Mouse (Mus musculus): Measurements from ENCODE around the gene Lifr. TPM values are rescaled to one million over a fixed set of nuclear protein-coding genes. Genes with fewer than 3 reads are reported as not detected.

Gene Lifr
- total RNA-seq, 2 experiments from 2014 or later: 64.6 to 75.2 TPM

- DNase-seq (ENCODE audit: low spot score in 2 of 2): no peak
These were observed 107.4 kb downstream of the Lifr start for GRCm38 (mm10) chr15:7197652-7198445.

- no peak for DNase-seq (ENCODE audit: low spot score in 2 of 2)
These were observed 108.4 kb downstream of the Lifr start for GRCm38 (mm10) chr15:7198816-7199215.

- no peak for DNase-seq (ENCODE audit: low spot score in 2 of 2)
These were observed 109.9 kb downstream of the Lifr start for GRCm38 (mm10) chr15:7200286-7200685.

- DNase-seq (ENCODE audit: low spot score in 2 of 2): no peak
These were observed 111.3 kb downstream of the Lifr start for GRCm38 (mm10) chr15:7201421-7202380.

GRCm38 (mm10) chr15:7202981-7203380, 112.6 kb downstream of the Lifr start:
- no peak for DNase-seq (ENCODE audit: low spot score in 2 of 2)

GRCm38 (mm10) chr15:7203606-7204330, 113.4 kb downstream of the Lifr start:
- no peak for DNase-seq (ENCODE audit: low spot score in 2 of 2)

- DNase-seq (ENCODE audit: low spot score in 2 of 2): no peak
These were observed 114.5 kb downstream of the Lifr start for GRCm38 (mm10) chr15:7204917-7205316.

GRCm38 (mm10) chr15:7206110-7206509, 115.7 kb downstream of the Lifr start:
- no peak for DNase-seq (ENCODE audit: low spot score in 2 of 2)

GRCm38 (mm10) chr15:7207292-7207691, 116.9 kb downstream of the Lifr start:
- DNase-seq (ENCODE audit: low spot score in 2 of 2): no peak

GRCm38 (mm10) chr15:7208180-7208579, 117.8 kb downstream of the Lifr start:
- DNase-seq (ENCODE audit: low spot score in 2 of 2): no peak

- peak in 1 of 2 experiments; percentile 27 for DNase-seq (ENCODE audit: low spot score in 2 of 2)
These were observed 123.3 kb downstream of the Lifr start for GRCm38 (mm10) chr15:7213683-7214082.

- no peak for DNase-seq (ENCODE audit: low spot score in 2 of 2)
These were observed 125.4 kb downstream of the Lifr start for GRCm38 (mm10) chr15:7215845-7216244.

- DNase-seq (ENCODE audit: low spot score in 2 of 2): no peak
These were observed 126.3 kb downstream of the Lifr start for GRCm38 (mm10) chr15:7216581-7217272.

- DNase-seq (ENCODE audit: low spot score in 2 of 2): no peak
These were observed 126.8 kb downstream of the Lifr start for GRCm38 (mm10) chr15:7217273-7217598.

- DNase-seq (ENCODE audit: low spot score in 2 of 2): no peak
These were observed 132.4 kb downstream of the Lifr start for GRCm38 (mm10) chr15:7222809-7223208.

GRCm38 (mm10) chr15:7224151-7224775, 133.8 kb downstream of the Lifr start:
- no peak for DNase-seq (ENCODE audit: low spot score in 2 of 2)

- peak; percentile 17 to 66 for DNase-seq (ENCODE audit: low spot score in 2 of 2)
These were observed 135.8 kb downstream of the Lifr start for GRCm38 (mm10) chr15:7226225-7226624.

- DNase-seq (ENCODE audit: low spot score in 2 of 2): no peak
These were observed 143.1 kb downstream of the Lifr start for GRCm38 (mm10) chr15:7233393-7234090.

- DNase-seq (ENCODE audit: low spot score in 2 of 2): no peak
These were observed 149.5 kb downstream of the Lifr start for GRCm38 (mm10) chr15:7239904-7240303.

GRCm38 (mm10) chr15:7240950-7241349, 150.5 kb downstream of the Lifr start:
- no peak for DNase-seq (ENCODE audit: low spot score in 2 of 2)
